Mouse (Mus musculus): ENCODE measurements at regions not wholly inside any gene's neighbourhood (a gene's known extent, or its start where the extent isn't known, plus 50 kb on each side); places are given as distances from the start of the nearest gene placed in this dataset.

DNA sequence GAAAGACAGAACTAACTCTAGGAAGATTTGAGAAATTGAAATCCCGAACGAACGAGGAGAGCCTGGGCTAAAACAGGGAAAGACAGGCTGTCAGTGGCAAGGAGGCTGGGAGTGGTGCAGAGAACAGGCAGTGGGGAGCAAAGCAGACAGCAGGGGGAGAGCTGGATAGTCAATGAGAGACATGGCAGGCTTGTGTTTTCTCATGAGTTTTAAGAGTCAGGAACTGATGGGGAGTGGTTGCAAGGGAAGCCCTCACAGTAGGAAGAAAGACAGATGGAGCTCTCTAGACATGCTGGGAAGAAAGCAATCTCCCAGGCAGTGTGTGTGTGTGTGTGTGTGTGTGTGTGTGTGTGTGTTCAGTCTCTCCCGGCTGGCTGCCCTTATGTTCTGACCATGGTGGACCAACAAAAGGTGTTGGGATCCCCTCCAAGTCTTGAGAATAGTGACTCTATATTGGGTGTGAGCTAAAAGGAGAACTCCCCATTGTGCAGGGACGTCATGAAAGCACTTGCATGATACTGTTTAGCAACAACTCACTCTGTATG lies 577.9 kb downstream of the Plcl1 start:
- no peak for DNase-seq (ENCODE audit: low spot score in 2 of 2)

DNA sequence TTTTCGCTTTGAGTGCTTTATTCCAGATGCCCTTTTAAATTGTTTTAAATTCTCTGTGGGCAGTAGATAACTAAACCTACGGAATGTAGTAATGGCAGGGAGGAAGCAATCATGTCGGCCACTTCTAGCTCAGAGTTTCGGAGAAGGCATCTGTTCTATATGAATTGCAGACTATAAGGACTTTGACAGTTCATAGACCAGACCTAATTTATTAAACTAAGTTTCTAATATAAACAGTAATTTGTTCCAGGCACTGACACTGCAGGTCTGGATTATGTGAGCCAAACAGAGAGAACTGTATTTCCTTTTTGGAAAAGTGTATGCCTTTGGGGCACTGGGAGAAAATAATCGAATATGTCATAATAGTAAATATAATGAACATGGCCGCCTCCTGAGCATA lies 591.4 kb downstream of the Plcl1 start:
- DNase-seq (ENCODE audit: low spot score in 2 of 2), result no peak
